Mouse (Mus musculus) spleen, adult 2 months (tissue): ENCODE data around the gene Meox1.

Experiments
- CTCF ChIP-seq: fragments of 200-500 bp; IDR thresholded peaks from 2 replicates; pipeline ENCODE4 v1.5.1; 2011; ENCODE audit warnings: mild to moderate bottlenecking, inconsistent platforms; ENCODE audit not compliant: insufficient read depth, insufficient read length, insufficient replicate concordance; ENCODE audit errors: extremely low read depth
- POLR2A ChIP-seq: fragments of 200-500 bp; IDR thresholded peaks from 2 replicates; pipeline ENCODE4 v1.6.1; 2011; ENCODE audit warnings: low read depth, low read length, inconsistent platforms

DNA sequence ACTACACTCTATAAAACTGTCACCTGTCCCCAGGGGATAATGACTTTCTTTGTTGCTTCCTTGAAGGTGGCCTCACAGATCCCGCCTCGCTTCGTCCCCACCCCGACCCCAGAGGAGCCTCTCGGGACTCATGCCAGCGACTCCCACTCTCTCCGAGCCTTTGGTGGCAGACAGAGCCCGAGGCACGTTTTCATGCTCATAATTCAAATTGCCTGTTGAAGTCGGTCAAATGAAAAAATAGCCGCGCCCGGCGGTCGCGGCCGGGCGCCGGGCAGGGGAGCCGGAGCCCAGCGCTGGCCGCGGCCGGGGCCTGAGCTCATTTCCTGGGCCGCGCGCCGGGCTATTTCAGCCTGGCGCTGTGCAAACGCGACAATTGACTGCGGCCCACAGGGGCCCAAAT is 42.9 kb upstream of the Meox1 start:
- TF ChIP-seq POLR2A (no peak), CTCF (no peak)
